Mouse (Mus musculus) WW6 (cell line): ENCODE results near the gene Gm10382.
A peak's percentile ranks its signal among the peaks of the same experiment; 100 is the strongest.

Source experiments
- DNase-seq: peaks from one replicate; pipeline ENCODE4 v3.0.0-alpha.2; 2013; ENCODE audit warnings: low read depth, low spot score

Gene Gm10382

DNA sequence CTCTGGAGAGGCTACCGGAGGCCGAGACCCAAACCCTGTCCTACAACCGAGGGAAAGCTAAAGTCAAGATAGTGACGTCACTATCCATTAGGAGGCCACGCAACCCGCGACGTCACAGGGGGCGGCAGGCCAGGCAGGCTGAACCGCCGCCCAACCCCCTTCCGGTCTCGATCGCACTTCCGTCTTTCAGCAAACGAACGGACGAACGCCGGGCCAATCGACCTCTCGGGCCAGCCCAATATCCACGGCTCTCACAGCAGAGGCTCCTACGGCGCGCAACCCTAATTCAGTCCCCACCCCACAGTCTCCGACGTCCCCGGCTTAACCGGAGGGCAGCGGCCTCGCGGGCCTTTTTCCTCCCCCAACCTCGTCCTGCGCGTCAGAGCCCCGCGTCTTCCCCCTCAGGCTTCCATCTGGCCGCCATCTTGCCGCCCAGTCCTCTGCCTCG lies at the start of gene Gm10382:
TSS of gene Gm10382 (plus strand) at position 192 of the 448 bp plus-strand sequence.
- no peak for DNase-seq

- no peak for DNase-seq
Measured at GRCm38 (mm10) chr5:125339851-125340531, 49.1 kb upstream of the Gm10382 start.

DNA sequence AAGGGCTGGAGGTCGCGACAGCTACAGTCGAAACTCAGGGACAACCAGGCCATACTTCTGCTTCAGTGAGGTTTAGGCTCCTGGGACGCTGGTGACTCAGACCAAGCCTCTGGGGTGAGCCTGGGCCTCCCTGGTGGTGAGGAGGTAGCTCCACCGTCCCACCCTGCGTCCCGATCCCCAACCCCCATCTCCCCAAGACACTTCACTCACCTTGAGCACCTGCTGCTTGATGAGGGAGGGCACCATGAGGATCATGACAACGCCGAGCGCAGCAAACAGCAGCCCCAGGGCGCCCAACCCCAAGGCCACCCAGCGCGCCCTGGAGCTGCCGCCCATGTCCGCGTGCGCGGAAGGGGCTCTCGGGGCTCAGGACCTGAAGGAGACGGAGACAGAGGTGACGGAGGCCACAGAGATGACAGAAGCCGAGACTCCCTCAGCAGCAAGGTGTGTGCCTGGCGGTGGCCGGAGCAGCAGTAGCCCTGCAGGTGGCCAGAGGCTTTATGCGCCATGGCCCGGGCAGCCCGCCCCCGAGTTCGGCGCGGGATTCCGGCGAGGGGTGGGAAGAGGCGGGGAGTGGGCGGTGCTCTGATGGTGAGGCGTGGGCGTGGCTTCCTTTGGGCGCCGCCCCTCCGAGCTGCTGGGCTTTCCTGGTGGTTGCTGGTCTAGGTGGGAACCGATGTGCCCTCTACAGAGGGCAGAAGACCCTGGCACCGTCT lies 48.4 kb upstream of the Gm10382 start, which contains the start of gene Scarb1:
TSS of gene Scarb1 (minus strand) at position 548 of the 716 bp plus-strand sequence.
- DNase-seq = peak; percentile 60

DNA sequence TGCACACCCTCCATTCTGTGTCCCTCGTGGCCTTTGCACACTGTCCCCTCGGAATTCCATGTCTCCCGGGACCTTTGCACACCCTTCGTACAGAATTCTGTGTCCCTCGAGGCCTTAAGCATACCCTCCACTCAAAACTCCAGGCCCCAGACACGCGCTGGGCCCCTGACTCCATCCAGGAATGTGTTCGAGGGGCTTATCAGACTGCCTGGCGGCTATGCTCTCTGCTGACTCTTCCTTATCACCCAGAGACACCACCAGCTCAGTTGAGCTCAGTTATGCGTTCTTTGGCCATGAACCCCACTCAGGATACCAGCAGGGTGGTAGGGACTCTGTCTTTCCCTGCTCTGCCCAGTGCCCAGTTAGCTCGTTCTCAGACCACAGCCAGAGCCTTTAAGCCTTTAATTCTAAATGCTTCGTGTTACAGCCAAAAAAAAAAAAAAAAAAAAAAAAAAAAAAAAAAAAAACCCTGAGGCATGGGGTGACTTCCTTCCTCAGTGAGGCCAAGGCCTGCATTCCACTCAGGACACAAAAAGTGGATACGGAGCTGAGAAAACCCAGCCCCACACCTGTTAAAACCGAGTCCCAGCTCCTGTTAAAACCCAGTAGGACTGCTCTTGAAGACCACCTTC lies 47.5 kb upstream of the Gm10382 start:
- no peak for DNase-seq

DNA sequence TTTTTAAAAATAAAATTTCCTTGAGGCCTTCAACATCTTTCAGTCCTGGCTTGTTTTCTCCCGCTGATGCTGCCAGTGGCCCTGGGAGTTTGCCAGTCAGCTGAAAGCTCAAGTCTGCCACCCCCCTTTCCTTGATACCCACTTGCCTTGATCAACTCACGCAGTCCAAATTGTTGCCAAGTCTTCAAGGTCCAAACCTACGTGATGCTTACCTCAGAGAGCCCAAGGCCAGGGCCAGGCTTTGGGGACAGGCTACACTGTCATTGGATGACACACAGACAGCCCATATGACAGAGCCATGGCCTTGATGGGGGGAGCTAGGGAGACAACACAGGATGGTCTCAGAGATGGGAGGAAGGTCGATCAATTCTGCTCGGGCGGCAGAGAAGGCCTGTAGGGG lies 44.8 kb upstream of the Gm10382 start:
- no peak for DNase-seq

DNA sequence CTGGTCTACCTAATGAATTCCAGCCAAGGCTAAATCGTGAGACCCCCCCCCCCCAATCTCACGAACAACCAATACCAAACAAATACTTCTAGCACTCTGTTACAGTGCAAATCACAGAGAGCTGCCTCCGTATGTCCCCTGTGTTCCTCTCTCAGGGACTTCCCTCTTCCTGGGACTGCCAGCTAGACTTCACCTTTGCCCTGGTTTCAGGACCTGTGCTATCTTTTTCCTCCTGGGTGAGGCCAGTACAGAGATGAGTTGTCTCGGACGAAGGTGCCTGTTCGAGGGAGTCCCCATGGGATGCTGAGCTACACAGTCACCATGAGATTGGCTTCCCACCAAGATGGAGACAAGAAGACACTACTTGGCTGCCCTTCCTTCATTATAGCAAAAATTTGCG lies 41.1 kb upstream of the Gm10382 start:
- no peak for DNase-seq

- DNase-seq = no peak
Measured at GRCm38 (mm10) chr5:125348487-125348886, 40.6 kb upstream of the Gm10382 start.

DNA sequence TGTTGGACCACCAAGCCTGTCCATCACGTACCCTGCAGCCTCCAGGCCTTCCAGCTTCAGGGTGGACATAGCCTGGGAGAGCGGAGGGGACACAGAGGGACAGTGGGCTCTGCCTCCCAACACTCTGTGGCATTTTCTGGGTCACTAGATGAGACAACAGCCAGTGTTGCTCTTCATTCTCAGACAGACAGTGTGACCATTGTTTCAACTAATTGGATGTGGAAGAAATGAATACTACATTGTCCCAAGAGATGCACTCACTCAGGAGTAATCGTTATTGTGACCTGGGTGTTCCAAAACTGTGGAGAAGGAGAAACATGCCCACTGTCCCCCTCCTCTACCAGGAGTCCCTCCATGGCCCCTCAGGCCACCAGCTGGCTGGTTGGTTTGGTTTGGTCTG lies 39.7 kb upstream of the Gm10382 start:
- DNase-seq = no peak

- no peak for DNase-seq
Measured at GRCm38 (mm10) chr5:125351057-125351456, 38.1 kb upstream of the Gm10382 start.

- no peak for DNase-seq
Measured at GRCm38 (mm10) chr5:125351939-125352338, 37.2 kb upstream of the Gm10382 start.

GRCm38 (mm10) chr5:125352781-125353294 lies 36.3 kb upstream of the Gm10382 start:
- DNase-seq = no peak

DNA sequence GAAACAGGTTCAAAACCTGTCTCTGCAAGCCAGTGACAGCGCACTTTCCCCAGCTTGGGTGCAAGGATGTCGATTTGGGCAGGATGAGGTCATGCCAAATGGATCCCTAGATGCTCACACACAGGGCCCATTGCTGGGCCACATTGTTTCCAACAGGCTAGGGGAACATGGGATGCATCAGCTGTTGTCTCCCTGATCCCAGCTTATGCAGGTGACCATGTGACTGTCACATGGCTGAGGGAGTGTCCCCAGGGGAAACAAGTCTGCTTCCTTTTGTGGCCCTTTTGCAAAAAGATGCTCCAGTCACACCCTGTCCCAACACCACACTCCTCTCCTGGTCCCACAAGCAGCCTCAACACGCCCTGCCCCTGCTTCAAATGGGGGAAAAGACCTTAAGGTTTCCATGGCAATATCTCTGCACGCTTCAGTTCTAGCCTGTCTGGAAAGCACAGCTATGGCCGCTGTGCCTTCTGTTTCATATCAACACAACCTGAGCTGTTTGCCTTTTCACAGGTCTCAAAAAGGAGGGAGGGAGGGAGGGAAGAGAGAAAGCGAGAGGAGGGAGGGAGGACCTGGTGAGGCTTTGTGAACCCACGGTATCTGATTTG lies 34.1 kb upstream of the Gm10382 start:
- DNase-seq = no peak

DNA sequence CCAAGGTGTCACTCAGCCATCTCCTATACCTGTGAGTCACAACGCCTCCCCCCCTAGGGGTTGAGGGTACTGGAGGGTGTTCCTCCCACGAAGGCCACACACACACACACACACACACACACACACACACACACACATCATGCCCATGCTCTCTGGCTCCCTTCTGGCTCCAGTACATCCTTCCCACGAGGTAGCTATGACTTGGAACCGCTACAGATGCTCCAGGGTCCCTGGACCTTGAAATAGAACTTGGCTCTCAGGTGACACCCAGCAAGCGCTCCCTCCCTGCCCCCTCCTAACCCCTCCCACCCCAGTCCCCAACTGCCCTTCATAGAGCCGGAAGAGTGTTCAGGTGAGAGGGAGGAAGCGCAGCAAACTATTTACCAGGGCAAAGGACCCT lies 33.5 kb upstream of the Gm10382 start:
- DNase-seq = no peak

DNA sequence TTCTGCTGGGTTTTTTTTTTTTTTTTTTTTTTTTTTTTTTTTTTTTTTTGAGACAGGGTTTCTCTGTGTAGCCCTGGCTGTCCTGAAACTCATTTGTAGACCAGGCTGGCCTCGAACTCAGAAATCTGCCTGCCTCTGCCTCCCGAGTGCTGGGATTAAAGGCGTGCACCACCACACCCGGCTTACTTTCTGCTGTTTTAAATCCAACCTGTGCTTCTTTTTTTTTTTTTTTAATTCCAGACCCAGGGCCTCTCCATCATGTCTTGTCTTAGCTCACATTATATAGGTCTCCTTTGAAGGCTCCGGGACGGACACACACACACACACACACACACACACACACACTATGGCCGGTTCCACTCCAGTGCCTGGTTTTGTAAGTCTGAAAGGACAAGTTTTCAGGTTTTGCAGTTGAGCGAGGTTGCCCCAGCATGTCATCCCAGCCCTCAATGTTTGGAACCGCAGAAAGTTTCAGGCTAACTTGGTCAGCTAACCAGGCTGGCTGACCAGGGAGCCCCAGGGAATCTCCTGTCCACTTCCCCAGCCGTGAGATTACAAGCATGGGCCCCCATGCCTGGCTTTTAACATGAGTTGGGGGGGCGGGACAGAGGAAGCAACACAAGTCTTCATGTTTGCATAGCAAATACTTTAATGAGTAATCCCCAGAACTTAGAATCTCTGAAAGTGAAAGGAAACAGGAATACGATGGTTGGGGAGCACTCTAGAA lies 31.4 kb upstream of the Gm10382 start:
- DNase-seq = no peak

GRCm38 (mm10) chr5:125358270-125358608 lies 30.9 kb upstream of the Gm10382 start:
- no peak for DNase-seq

DNA sequence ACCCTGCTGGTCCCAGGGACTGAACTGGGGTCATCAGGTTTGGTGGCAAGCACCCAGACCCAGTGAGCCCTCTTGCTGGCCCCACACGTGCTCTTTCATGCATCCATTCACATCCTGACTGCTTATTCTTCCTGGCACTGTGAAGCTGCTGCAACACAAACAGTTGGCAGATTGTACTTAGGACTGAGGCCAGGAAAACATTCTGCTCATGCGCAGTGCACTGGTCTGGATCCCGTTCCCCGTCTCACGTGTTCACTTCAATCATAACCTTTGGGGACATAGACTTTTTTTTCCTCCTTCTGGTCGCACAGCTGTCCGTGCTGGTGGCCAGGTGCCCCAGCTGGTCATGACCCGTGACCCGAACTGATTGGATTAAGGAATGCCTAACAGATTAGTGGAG lies 28.6 kb upstream of the Gm10382 start:
- DNase-seq = no peak

DNA sequence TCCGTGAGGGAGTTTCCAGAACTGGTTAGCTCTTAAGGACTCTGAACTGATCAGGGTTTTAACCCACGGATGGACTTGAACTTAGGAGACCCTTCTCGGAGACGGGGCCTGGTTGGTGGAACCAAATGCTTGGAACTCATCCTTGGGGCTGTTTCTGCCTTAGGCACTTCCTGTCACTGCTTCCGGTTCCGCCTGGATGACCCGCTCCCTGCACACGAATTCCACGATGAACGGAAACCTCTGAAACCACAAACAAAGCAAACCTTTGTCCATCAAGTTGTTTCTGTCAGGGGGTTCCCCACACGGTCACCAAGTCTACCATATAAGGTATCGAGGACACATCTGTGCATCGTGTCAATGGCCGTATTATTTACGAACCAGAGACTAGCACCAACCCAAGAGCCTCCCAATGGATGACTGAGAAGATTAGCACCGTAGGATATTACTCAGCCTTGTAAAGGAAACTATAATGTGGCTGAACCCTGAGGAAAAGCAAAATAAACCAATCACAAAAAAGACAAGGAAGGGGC lies 28.1 kb upstream of the Gm10382 start:
- no peak for DNase-seq

DNA sequence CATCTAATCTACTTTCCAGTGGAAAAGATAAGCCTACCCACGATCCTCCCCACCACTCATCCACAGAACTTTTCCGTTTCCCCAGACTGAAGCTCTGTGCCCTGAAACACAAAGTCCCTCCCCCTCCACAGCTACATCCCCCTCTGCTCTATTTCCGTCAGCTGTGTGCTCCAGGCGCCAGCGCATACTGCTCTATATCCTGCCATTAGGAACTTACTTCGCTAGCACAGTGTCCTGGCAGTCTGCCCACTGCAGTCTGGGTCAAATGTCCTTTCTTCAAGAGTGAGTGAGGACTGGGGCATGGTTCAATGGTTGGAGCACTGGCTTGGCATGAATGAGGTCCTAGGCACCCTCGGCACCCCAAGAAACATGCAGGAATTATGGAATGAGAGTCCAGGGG lies 25.2 kb upstream of the Gm10382 start:
- no peak for DNase-seq

- DNase-seq = no peak
Measured at GRCm38 (mm10) chr5:125364851-125365429, 24.2 kb upstream of the Gm10382 start.

DNA sequence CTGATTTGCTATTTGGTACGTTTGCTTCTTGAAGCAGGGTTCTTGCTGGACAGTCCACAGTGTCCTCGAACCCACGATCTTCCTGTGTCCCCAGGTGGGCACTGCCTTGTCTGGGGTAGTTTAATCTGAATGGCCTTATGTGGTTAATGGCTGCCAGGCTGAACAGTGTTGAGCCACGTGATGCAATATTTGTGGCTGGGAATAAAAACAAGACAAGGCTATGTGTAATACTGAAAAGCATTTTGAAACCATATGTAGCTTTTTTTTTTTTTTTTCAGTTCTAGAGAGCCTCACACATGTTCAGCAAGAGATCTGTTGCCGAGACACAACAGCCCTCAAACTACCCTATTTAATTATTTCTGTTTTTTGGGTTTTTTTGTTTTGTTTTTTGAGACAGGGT lies 21.0 kb upstream of the Gm10382 start:
- no peak for DNase-seq

GRCm38 (mm10) chr5:125368568-125368967 lies 20.6 kb upstream of the Gm10382 start:
- DNase-seq = no peak
